Mouse (Mus musculus) lung, adult 2 months (tissue): ENCODE measurements around the gene Pde2a.

Source experiments
- CTCF ChIP-seq: fragments of 200-500 bp; IDR thresholded peaks from 2 replicates; pipeline ENCODE4 v1.5.1; 2011; ENCODE audit warnings: mild to moderate bottlenecking, low read length, control low read depth; ENCODE audit not compliant: insufficient read depth
- POLR2A ChIP-seq: fragments of 200-500 bp; IDR thresholded peaks from 2 replicates; pipeline ENCODE4 v1.6.1; 2011; ENCODE audit warnings: low read depth, mild to moderate bottlenecking, control low read depth, low read length, borderline replicate concordance; ENCODE audit errors: extremely low read depth

GRCm38 (mm10) chr7:101435038-101435437, 13.5 kb downstream of the Pde2a start:
- TF ChIP-seq CTCF = no peak
- no peak for TF ChIP-seq POLR2A
